Mouse (Mus musculus) heart, postnatal 0 days (tissue): Measurements from ENCODE around the gene Skp1a. TPM values are rescaled to one million over a fixed set of nuclear protein-coding genes. Genes with fewer than 3 reads are reported as not detected.
A peak's percentile ranks its signal among the peaks of the same experiment; 100 is the strongest.

ENCODE experiments used
- ATAC-seq: fragments of 200-750 bp; cut with Nextera tagmentation; 2 replicates; pipeline ENCODE4 v1.8.0; 2017; ENCODE audit warnings: low read depth, moderate number of reproducible peaks, moderate library complexity; ENCODE audit not compliant: insufficient read depth
- DNase-seq: peaks from one replicate; pipeline ENCODE4 v3.0.0-alpha.2; 2016; ENCODE audit warnings: low spot score
- H3K27ac ChIP-seq: fragments of 300-500 bp; sonication (generic); 2 replicates; pipeline ENCODE4 v1.5.1; 2014; ENCODE audit warnings: low read depth, mild to moderate bottlenecking
- H3K27me3 ChIP-seq: fragments of 300-500 bp; sonication (generic); 2 replicates; pipeline ENCODE4 v1.6.1; 2014; ENCODE audit warnings: low read length, mixed read lengths; ENCODE audit not compliant: control insufficient read depth, insufficient read depth
- H3K36me3 ChIP-seq: fragments of 300-500 bp; sonication (generic); replicated peaks from 2 replicates; pipeline ENCODE4 v1.6.1; 2014; ENCODE audit warnings: low read length, mixed read lengths; ENCODE audit not compliant: control insufficient read depth, insufficient read depth
- H3K4me1 ChIP-seq: fragments of 300-500 bp; sonication (generic); 2 replicates; pipeline ENCODE4 v1.6.1; 2014; ENCODE audit warnings: antibody characterized with exemption; ENCODE audit not compliant: control insufficient read depth, insufficient read depth
- H3K4me2 ChIP-seq: fragments of 300-500 bp; sonication (generic); 2 replicates; pipeline ENCODE4 v1.6.1; 2014; ENCODE audit warnings: low read depth, mild to moderate bottlenecking, low read length, moderate library complexity
- H3K4me3 ChIP-seq: fragments of 300-500 bp; sonication (generic); 2 replicates; pipeline ENCODE4 v1.5.1; 2014; ENCODE audit warnings: low read depth, low read length
- H3K9ac ChIP-seq: fragments of 300-500 bp; sonication (generic); replicated peaks from 2 replicates; pipeline ENCODE4 v1.6.1; 2014; ENCODE audit warnings: low read depth, low read length, mixed read lengths
- H3K9me3 ChIP-seq: fragments of 300-500 bp; sonication (generic); replicated peaks from 2 replicates; pipeline ENCODE4 v1.6.1; 2016; ENCODE audit warnings: low read length; ENCODE audit not compliant: control insufficient read depth
- CTCF ChIP-seq: IDR thresholded peaks from 2 replicates; pipeline ENCODE4 v1.5.1; 2016; ENCODE audit warnings: antibody characterized with exemption, control low read depth, low read depth
- EP300 ChIP-seq: IDR thresholded peaks from 2 replicates; pipeline ENCODE4 v1.6.1; 2016; ENCODE audit warnings: antibody characterized with exemption, low read depth
- WGBS: fragments of 180-500 bp; shearing (Covaris S2); extraction: QIAGEN DNeasy Blood & Tissue Kit; methylation state at CpG from one replicate; pipeline ENCODE4 v1.1.7; 2014; 5-methylcytosine and 5-hydroxymethylcytosine counted together
- polyA plus RNA-seq: library from polyadenylated mRNA; unstranded; fragments of >200 nt; fragmentation: Nextera tagmentation; extraction: Ambion mirVana; gene quantifications from 2 replicates; pipeline ENCODE4 v1.2.1, GENCODE M21; 2015
- total RNA-seq: library from RNA; depleted of rRNA; stranded (reverse); fragments of >200 nt; gene quantifications from 2 replicates; pipeline ENCODE4 v1.2.3, GENCODE M21; 2014; ENCODE audit warnings: low replicate concordance

Skp1a gene
- total and polyA plus RNA-seq, 2 experiments from 2014 or later: 158 to 492 TPM

DNA sequence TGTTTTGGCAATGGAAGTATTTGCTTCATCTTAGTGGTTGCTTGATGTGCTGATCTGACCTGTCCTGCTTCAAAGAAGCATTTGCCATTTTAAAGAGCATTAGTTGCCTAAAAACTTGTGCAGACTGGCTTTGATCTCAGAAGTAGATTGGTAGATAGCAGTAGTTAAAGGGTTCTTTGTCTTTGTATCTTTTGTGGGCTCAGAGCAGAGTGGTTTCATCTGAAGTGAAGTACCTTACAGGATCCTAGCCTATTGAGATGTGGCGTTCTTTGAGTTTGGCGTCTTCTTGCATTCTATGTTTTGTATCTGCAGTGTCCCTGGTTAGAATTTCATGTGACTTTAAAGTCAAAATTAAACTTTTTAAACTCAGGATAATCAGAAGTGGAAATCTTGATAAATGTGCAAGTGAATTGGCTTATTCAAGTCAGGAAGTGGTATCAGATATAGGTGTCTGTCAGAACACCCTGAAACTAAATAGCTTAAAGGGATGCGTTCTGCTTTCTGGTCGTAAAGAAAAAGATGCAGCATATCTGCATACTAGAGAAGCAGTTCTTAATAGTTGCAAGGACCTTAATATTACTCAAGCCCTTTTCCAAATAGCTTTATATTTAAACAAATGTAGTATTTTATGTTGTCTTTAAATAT is 9.2 kb downstream of the Skp1a start:
- ATAC-seq (no peak), DNase-seq (no peak)
- no peaks in the 10 kb centered on the region for H3K27me3 ChIP-seq
- H3K9ac ChIP-seq: no peak overlapping the region
- no peak overlapping the region for H3K27ac ChIP-seq
- H3K4me3 ChIP-seq: no peak overlapping the region
- peaks cover 68% of the 10 kb centered on the region for H3K36me3 ChIP-seq
- H3K4me2 ChIP-seq: no peak overlapping the region
- WGBS: 88% methylated on average over 4 of the region's 4 CpGs
- H3K4me1 ChIP-seq: no peaks in the 10 kb centered on the region
- TF ChIP-seq EP300 (no peak), CTCF (no peak)
- no peaks in the 10 kb centered on the region for H3K9me3 ChIP-seq

- Histone ChIP-seq H3K9ac (no peak overlapping the region), H3K4me2 (no peak overlapping the region), H3K36me3 (peaks cover 48% of the 10 kb centered on the region), H3K27me3 (no peaks in the 10 kb centered on the region), H3K4me1 (0 out of 2 replicates have a peak, but pooled peaks cover 6% of the 10 kb centered on the region), H3K4me3 (no peak overlapping the region), H3K9me3 (no peaks in the 10 kb centered on the region), H3K27ac (no peak overlapping the region)
- WGBS: 88% methylated on average over 2 of the region's 2 CpGs
- no peak for ATAC-seq
- TF ChIP-seq EP300: no peak
- no peak for TF ChIP-seq CTCF
- DNase-seq: no peak
These were observed 17.7 kb downstream of the Skp1a start for GRCm38 (mm10) chr11:52249452-52249851.

- peaks cover 28% of the 10 kb centered on the region for H3K36me3 ChIP-seq
- DNase-seq (no peak), ATAC-seq (no peak)
- H3K27ac ChIP-seq: no peak overlapping the region
- 0 out of 2 replicates have a peak, but pooled peaks cover 6% of the 10 kb centered on the region for H3K4me1 ChIP-seq
- H3K27me3 ChIP-seq: no peaks in the 10 kb centered on the region
- H3K9me3 ChIP-seq: no peaks in the 10 kb centered on the region
- TF ChIP-seq CTCF (no peak), EP300 (no peak)
- no peak overlapping the region for H3K9ac ChIP-seq
- no peak overlapping the region for H3K4me2 ChIP-seq
- WGBS: 46% methylated on average over 5 of the region's 5 CpGs
- no peak overlapping the region for H3K4me3 ChIP-seq
These were observed 20.0 kb downstream of the Skp1a start for GRCm38 (mm10) chr11:52251770-52252169.

GRCm38 (mm10) chr11:52252692-52253091 is 20.9 kb downstream of the Skp1a start:
- ATAC-seq: no peak
- TF ChIP-seq CTCF (no peak), EP300 (no peak)
- no peak overlapping the region for H3K4me2 ChIP-seq
- DNase-seq: no peak
- 65% methylated on average over 1 of the region's 1 CpGs for WGBS
- no peak overlapping the region for H3K27ac ChIP-seq
- peaks cover 19% of the 10 kb centered on the region for H3K36me3 ChIP-seq
- H3K4me3 ChIP-seq: no peak overlapping the region
- no peaks in the 10 kb centered on the region for H3K9me3 ChIP-seq
- H3K4me1 ChIP-seq: 0 out of 2 replicates have a peak, but pooled peaks cover 6% of the 10 kb centered on the region
- no peaks in the 10 kb centered on the region for H3K27me3 ChIP-seq
- no peak overlapping the region for H3K9ac ChIP-seq

- 0 out of 2 replicates have a peak, but pooled peaks cover 6% of the 10 kb centered on the region for H3K4me1 ChIP-seq
- H3K27ac ChIP-seq: peak overlapping the region; percentile 24
- ATAC-seq (peak; percentile 83; the same call in 1 of the 2 replicates), DNase-seq (peak; percentile 76)
- peaks cover 8% of the 10 kb centered on the region; the same call in 1 of the 2 replicates for H3K36me3 ChIP-seq
- TF ChIP-seq CTCF: peak; percentile 88
- no peak for TF ChIP-seq EP300
- H3K4me3 ChIP-seq: no peak overlapping the region
- WGBS: 63% methylated on average over 11 of the region's 11 CpGs
- H3K9ac ChIP-seq: no peak overlapping the region
- no peak overlapping the region for H3K4me2 ChIP-seq
- H3K27me3 ChIP-seq: no peaks in the 10 kb centered on the region
- no peaks in the 10 kb centered on the region for H3K9me3 ChIP-seq
These were observed 22.0 kb downstream of the Skp1a start for GRCm38 (mm10) chr11:52253674-52254375.
